Mouse (Mus musculus) stomach, postnatal 0 days (tissue): Measurements from ENCODE around the gene Adamts6. TPM values are rescaled to one million over a fixed set of nuclear protein-coding genes. Genes with fewer than 3 reads are reported as not detected.

Experiments used
- ATAC-seq: fragments of 200-750 bp; cut with Nextera tagmentation; 2 replicates; pipeline ENCODE4 v1.8.0; 2017; ENCODE audit not compliant: low FRiP score, low TSS enrichment
- DNase-seq: peaks from one replicate; pipeline ENCODE4 v3.0.0-alpha.2; 2016; ENCODE audit warnings: low spot score
- H3K27ac ChIP-seq: fragments of 300-500 bp; sonication (generic); replicated peaks from 2 replicates; pipeline ENCODE4 v1.5.1; 2014; ENCODE audit warnings: mild to moderate bottlenecking, control low read depth
- H3K27me3 ChIP-seq: fragments of 300-500 bp; sonication (generic); 2 replicates; pipeline ENCODE4 v1.6.1; 2014; ENCODE audit warnings: low read length; ENCODE audit not compliant: control insufficient read depth, insufficient read depth
- H3K36me3 ChIP-seq: fragments of 300-500 bp; sonication (generic); 2 replicates; pipeline ENCODE4 v1.6.1; 2014; ENCODE audit warnings: low read length, mixed read lengths; ENCODE audit not compliant: control insufficient read depth, insufficient read depth
- H3K4me1 ChIP-seq: fragments of 300-500 bp; sonication (generic); replicated peaks from 2 replicates; pipeline ENCODE4 v1.6.1; 2014; ENCODE audit warnings: antibody characterized with exemption; ENCODE audit not compliant: control insufficient read depth, insufficient read depth
- H3K4me2 ChIP-seq: fragments of 300-500 bp; sonication (generic); replicated peaks from 2 replicates; pipeline ENCODE4 v1.6.1; 2014; ENCODE audit warnings: low read depth, mild to moderate bottlenecking, control low read depth, moderate library complexity
- H3K4me3 ChIP-seq: fragments of 300-500 bp; sonication (generic); 2 replicates; pipeline ENCODE4 v1.5.1; 2014; ENCODE audit warnings: low read depth, low read length, control low read depth
- H3K9ac ChIP-seq: fragments of 300-500 bp; sonication (generic); 2 replicates; pipeline ENCODE4 v1.6.1; 2014; ENCODE audit warnings: mild to moderate bottlenecking, low read length, control low read depth, mixed read lengths
- H3K9me3 ChIP-seq: fragments of 300-500 bp; sonication (generic); 2 replicates; pipeline ENCODE4 v1.6.1; 2016; ENCODE audit warnings: low read length; ENCODE audit not compliant: control insufficient read depth
- CTCF ChIP-seq: IDR thresholded peaks from 2 replicates; pipeline ENCODE4 v1.5.1; 2016; ENCODE audit warnings: antibody characterized with exemption, low read depth, mild to moderate bottlenecking, moderate library complexity
- EP300 ChIP-seq: optimal IDR thresholded peaks from 2 replicates; pipeline ENCODE3; 2016; ENCODE audit warnings: antibody characterized with exemption
- WGBS: fragments of 180-500 bp; shearing (Covaris S2); extraction: QIAGEN DNeasy Blood & Tissue Kit; methylation state at CpG from one replicate; pipeline ENCODE4 v1.1.7; 2014; 5-methylcytosine and 5-hydroxymethylcytosine counted together
- polyA plus RNA-seq: library from polyadenylated mRNA; unstranded; fragments of >200 nt; fragmentation: Nextera tagmentation; extraction: Ambion mirVana; gene quantifications from 2 replicates; pipeline ENCODE4 v1.2.1, GENCODE M21; 2015

Gene Adamts6
- polyA plus RNA-seq, 1 experiment from 2014 or later = 0.78 TPM

DNA sequence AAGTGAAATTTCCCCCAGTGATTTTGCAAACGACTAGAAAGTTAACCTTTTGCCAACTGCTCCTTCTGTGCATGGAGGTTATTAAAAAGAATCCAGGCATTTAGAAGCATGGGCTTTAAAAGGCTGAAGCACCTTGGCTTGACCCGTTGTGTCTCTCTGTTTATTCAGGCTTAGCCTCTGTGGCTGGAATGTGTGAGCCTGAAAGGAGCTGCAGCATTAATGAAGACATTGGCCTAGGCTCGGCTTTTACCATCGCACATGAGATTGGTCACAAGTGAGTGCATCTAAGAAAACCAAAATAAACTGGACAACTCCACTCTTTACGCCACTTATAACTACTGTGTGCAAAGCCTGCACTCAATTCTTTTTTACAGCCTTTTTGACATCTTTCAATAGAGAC is 65.0 kb downstream of the Adamts6 start:
- WGBS = 34% methylated on average over 5 of the region's 5 CpGs
- Histone ChIP-seq H3K9me3 (no peaks in the 10 kb centered on the region), H3K4me2 (no peak overlapping the region), H3K4me1 (no peaks in the 10 kb centered on the region), H3K9ac (no peak overlapping the region), H3K36me3 (no peaks in the 10 kb centered on the region), H3K4me3 (no peak overlapping the region), H3K27ac (no peak overlapping the region), H3K27me3 (no peaks in the 10 kb centered on the region)
- DNase-seq = no peak
- no peak for TF ChIP-seq EP300
- TF ChIP-seq CTCF = no peak
- no peak for ATAC-seq

DNA sequence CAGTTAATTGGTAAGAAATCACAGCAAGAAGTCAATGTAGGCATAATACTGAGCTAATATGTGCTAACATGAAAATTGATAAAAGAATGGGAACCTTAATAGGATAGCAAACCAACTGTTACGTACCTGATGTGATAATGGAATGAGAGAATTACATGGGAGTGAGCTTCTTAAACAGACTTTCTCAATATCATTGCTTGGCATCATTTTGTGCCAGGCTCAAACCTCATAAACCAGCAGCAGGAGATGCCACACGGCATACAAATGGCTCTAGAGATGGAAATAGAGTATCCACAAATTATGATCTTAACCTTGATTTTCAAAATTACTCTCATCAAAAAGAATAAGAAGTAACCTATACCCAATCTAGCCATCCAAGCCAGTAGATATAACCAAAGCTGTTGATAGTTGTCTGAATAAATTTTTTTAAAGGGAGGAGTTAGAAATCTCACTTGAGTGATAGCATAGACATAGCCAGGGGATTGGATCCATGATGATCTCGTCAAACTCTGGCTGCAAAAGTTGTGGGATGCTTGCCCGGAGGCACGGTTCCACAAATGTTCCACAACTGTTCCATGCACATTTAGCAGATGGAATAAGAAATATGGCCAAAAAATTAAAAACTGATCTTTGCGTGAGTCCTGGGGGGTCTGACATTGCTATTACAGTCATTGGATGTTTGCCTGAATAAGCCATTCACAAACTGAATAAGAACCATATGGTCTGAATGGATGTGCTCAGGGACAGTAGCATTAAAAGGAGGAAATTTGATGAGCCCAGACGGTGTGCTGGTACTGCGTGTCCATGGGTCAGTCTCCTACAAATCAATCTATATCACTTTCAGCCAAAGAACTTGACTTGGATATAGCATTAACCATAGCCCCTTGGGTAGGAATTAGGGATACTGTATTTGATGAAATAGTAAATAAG is 106.1 kb downstream of the Adamts6 start:
- WGBS = 73% methylated on average over 8 of the region's 8 CpGs

DNA sequence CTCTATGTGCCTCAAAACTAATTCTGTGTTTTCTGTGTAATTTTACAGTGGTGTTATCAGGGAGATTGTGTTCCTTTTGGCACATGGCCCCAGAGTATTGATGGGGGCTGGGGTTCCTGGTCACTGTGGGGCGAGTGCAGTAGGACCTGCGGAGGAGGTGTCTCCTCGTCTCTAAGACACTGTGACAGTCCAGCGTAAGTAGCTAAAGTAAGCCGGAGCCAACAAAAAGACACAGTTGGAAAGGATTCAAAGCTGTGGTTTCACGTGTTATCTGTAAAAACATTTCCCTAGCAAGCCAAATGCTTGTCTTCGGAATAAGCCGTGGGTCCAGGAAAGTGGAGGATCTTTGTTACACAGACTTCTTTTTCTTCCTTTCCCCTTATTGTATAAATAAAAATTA is 110.2 kb downstream of the Adamts6 start:
- 66% methylated on average over 8 of the region's 8 CpGs for WGBS
- DNase-seq = no peak

More for the DNA sequence above, 106.1 kb downstream of the Adamts6 start:
- DNase-seq (no peak), ATAC-seq (no peak)
- H3K27me3 ChIP-seq = no peaks in the 10 kb centered on the region
- no peaks in the 10 kb centered on the region for H3K36me3 ChIP-seq
- TF ChIP-seq CTCF = no peak
- TF ChIP-seq EP300 = no peak
- no peak overlapping the region for H3K27ac ChIP-seq
- H3K9me3 ChIP-seq = no peaks in the 10 kb centered on the region
- H3K4me1 ChIP-seq = no peaks in the 10 kb centered on the region
- H3K9ac ChIP-seq = no peak overlapping the region
- H3K4me2 ChIP-seq = no peak overlapping the region
- H3K4me3 ChIP-seq = no peak overlapping the region

DNA sequence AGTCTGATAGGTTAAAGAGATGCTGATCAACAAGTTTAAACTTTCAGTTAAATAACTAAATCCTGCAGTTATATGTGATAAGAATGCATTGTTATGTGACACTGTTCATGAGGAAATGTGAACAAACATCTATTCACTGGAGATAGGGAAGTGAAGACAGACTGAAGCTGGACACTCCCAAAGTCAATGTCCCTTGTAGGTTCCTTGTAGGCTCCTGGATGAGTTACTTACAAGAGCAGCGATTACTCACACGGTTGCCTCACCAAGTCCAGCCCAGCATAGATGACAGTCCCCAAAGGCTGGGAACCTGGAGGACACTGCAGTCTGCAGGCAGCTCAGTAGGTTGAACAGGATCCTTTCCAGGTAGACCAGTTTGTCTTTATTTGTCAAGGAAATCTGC is 145.1 kb downstream of the Adamts6 start:
- Histone ChIP-seq H3K4me1 (no peaks in the 10 kb centered on the region), H3K9me3 (no peaks in the 10 kb centered on the region), H3K36me3 (no peaks in the 10 kb centered on the region), H3K4me3 (no peak overlapping the region), H3K27me3 (no peaks in the 10 kb centered on the region), H3K9ac (no peak overlapping the region), H3K27ac (no peak overlapping the region), H3K4me2 (no peak overlapping the region)
- 84% methylated on average over 2 of the region's 2 CpGs for WGBS
- no peak for ATAC-seq
- DNase-seq = no peak
- no peak for TF ChIP-seq CTCF
- no peak for TF ChIP-seq EP300

More for the DNA sequence above, 110.2 kb downstream of the Adamts6 start:
- Histone ChIP-seq H3K4me2 (no peak overlapping the region), H3K4me3 (no peak overlapping the region), H3K9ac (no peak overlapping the region), H3K9me3 (no peaks in the 10 kb centered on the region), H3K36me3 (no peaks in the 10 kb centered on the region), H3K27ac (no peak overlapping the region), H3K27me3 (no peaks in the 10 kb centered on the region), H3K4me1 (no peaks in the 10 kb centered on the region)
- TF ChIP-seq CTCF = no peak
- no peak for TF ChIP-seq EP300
- ATAC-seq = no peak

DNA sequence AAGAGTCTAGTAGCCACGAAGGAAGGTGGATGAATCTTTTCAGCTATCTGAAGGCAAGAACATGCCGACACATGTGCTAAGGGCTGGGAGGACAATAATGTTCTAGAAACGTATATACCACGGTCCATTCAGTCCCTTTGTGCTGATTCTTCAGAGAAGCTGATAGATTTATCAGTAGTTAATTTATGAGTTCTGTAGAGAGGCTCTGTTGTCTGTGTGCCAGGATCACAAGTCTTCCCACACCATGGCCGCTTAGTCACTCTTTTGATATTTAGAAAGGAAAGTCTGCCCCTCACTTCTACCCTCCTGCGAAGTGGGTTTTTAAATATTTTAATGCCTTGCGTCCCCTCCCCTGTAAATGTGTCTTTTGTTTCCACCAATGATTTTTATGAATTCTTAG is 154.9 kb downstream of the Adamts6 start:
- no peak overlapping the region for H3K27ac ChIP-seq
- WGBS = 79% methylated on average over 7 of the region's 7 CpGs
- no peak overlapping the region for H3K9ac ChIP-seq
- no peaks in the 10 kb centered on the region for H3K36me3 ChIP-seq
- TF ChIP-seq CTCF = no peak
- no peak for TF ChIP-seq EP300
- no peaks in the 10 kb centered on the region for H3K9me3 ChIP-seq
- no peaks in the 10 kb centered on the region for H3K4me1 ChIP-seq
- H3K27me3 ChIP-seq = no peaks in the 10 kb centered on the region
- no peak for DNase-seq
- no peak for ATAC-seq
- H3K4me2 ChIP-seq = no peak overlapping the region
- no peak overlapping the region for H3K4me3 ChIP-seq

DNA sequence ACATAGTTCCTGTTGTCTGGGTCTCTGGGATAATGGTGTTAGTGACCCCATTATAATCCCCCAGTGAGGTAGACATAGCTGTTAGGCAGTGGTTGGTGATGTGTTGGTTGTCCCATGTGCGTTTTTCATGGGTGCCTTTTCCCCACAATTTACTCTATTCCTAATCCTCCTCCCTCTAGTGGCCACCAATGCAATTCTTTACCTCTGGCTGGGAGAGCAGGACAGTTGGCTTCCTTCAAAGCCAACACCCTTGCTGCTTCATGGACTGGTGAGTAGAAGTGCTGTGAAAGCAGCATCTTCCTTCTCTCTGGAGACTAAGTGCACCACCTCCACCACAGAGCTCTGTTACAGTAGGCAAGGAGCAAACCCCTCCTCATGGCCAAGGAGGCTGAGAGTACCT is 157.8 kb downstream of the Adamts6 start:
- Histone ChIP-seq H3K9ac (no peak overlapping the region), H3K27me3 (no peaks in the 10 kb centered on the region), H3K27ac (no peak overlapping the region), H3K4me1 (no peaks in the 10 kb centered on the region), H3K4me2 (no peak overlapping the region), H3K4me3 (no peak overlapping the region), H3K9me3 (no peaks in the 10 kb centered on the region), H3K36me3 (no peaks in the 10 kb centered on the region)
- WGBS = 56% methylated on average over 1 of the region's 1 CpGs
- no peak for DNase-seq
- ATAC-seq = no peak
- TF ChIP-seq CTCF (peak; percentile 53), EP300 (no peak)
